Mouse (Mus musculus): ENCODE results near the gene Nme4. TPM values are rescaled to one million over a fixed set of nuclear protein-coding genes. Genes with fewer than 3 reads are reported as not detected.
A peak's percentile ranks its signal among the peaks of the same experiment; 100 is the strongest.

Nme4 gene
- polyA plus RNA-seq, 1 experiment from 2014 or later, result 68.2 TPM

- no peak overlapping the region for H3K4me3 ChIP-seq (ENCODE audit: low read depth, low read length)
- H3K9ac ChIP-seq (ENCODE audit: low read length), result no peak overlapping the region
- no peak overlapping the region for H3K4me2 ChIP-seq (ENCODE audit: low read depth)
- no peak overlapping the region for H3K27ac ChIP-seq (ENCODE audit: low read depth, low read length)
- peaks cover 10% of the 10 kb centered on the region for H3K36me3 ChIP-seq (ENCODE audit: control insufficient read depth, insufficient read depth, low read length)
- H3K9me3 ChIP-seq (ENCODE audit: control insufficient read depth, low read length), result no peaks in the 10 kb centered on the region
- no peaks in the 10 kb centered on the region for H3K4me1 ChIP-seq (ENCODE audit: control insufficient read depth, insufficient read depth, low read length)
- no peak for DNase-seq (ENCODE audit: low spot score)
- no peak for ATAC-seq (ENCODE audit: insufficient read depth, low FRiP score, low TSS enrichment)
- H3K27me3 ChIP-seq (ENCODE audit: control insufficient read depth, insufficient read depth, low read length), result no peaks in the 10 kb centered on the region
- WGBS, result 82% methylated on average over 18 of the region's 18 CpGs
These were observed 35.8 kb upstream of the Nme4 start for GRCm38 (mm10) chr17:26131062-26131732.

GRCm38 (mm10) chr17:26125226-26125625, 29.8 kb upstream of the Nme4 start:
- ATAC-seq (ENCODE audit: insufficient read depth, low FRiP score, low TSS enrichment) (no peak), DNase-seq (ENCODE audit: low spot score) (no peak)
- Histone ChIP-seq H3K4me2 (ENCODE audit: low read depth) (no peak overlapping the region), H3K4me3 (ENCODE audit: low read depth, low read length) (no peak overlapping the region), H3K9ac (ENCODE audit: low read length) (no peak overlapping the region), H3K4me1 (ENCODE audit: control insufficient read depth, insufficient read depth, low read length) (peaks cover 8% of the 10 kb centered on the region), H3K36me3 (ENCODE audit: control insufficient read depth, insufficient read depth, low read length) (peaks cover 10% of the 10 kb centered on the region), H3K9me3 (ENCODE audit: control insufficient read depth, low read length) (no peaks in the 10 kb centered on the region), H3K27ac (ENCODE audit: low read depth, low read length) (no peak overlapping the region), H3K27me3 (ENCODE audit: control insufficient read depth, insufficient read depth, low read length) (no peaks in the 10 kb centered on the region)
- 94% methylated on average over 10 of the region's 10 CpGs for WGBS

GRCm38 (mm10) chr17:26124560-26124959, 29.2 kb upstream of the Nme4 start:
- no peaks in the 10 kb centered on the region for H3K27me3 ChIP-seq (ENCODE audit: control insufficient read depth, insufficient read depth, low read length)
- peak overlapping the region; percentile 72 for H3K9ac ChIP-seq (ENCODE audit: low read length)
- peaks cover 8% of the 10 kb centered on the region for H3K4me1 ChIP-seq (ENCODE audit: control insufficient read depth, insufficient read depth, low read length)
- WGBS, result 87% methylated on average over 7 of the region's 7 CpGs
- peak overlapping the region; percentile 99 for H3K4me3 ChIP-seq (ENCODE audit: low read depth, low read length)
- ATAC-seq (ENCODE audit: insufficient read depth, low FRiP score, low TSS enrichment), result no peak
- H3K4me2 ChIP-seq (ENCODE audit: low read depth), result peak overlapping the region; percentile 80
- DNase-seq (ENCODE audit: low spot score), result no peak
- H3K27ac ChIP-seq (ENCODE audit: low read depth, low read length), result no peak overlapping the region
- H3K36me3 ChIP-seq (ENCODE audit: control insufficient read depth, insufficient read depth, low read length), result peaks cover 10% of the 10 kb centered on the region
- H3K9me3 ChIP-seq (ENCODE audit: control insufficient read depth, low read length), result no peaks in the 10 kb centered on the region

GRCm38 (mm10) chr17:26123267-26123684, 27.9 kb upstream of the Nme4 start, which contains the start of gene Mrpl28:
Gene Mrpl28, plus strand, starts transcription at chr17:26123500.
- H3K9ac ChIP-seq (ENCODE audit: low read length), result peak within 1 kb of the TSS; percentile 72
- H3K27me3 ChIP-seq (ENCODE audit: control insufficient read depth, insufficient read depth, low read length), result no peaks in the 10 kb centered on the region
- H3K36me3 ChIP-seq (ENCODE audit: control insufficient read depth, insufficient read depth, low read length), result peaks cover 7% of the 10 kb centered on the region
- under 1% methylated on average over 32 of the region's 32 CpGs for whole genome bisulfite sequencing
- H3K9me3 ChIP-seq (ENCODE audit: control insufficient read depth, low read length), result no peaks in the 10 kb centered on the region
- peak within 1 kb of the TSS; percentile 80 for H3K4me2 ChIP-seq (ENCODE audit: low read depth)
- peaks cover 8% of the 10 kb centered on the region for H3K4me1 ChIP-seq (ENCODE audit: control insufficient read depth, insufficient read depth, low read length)
- peak; percentile 95 for DNase-seq (ENCODE audit: low spot score)
- ATAC-seq (ENCODE audit: insufficient read depth, low FRiP score, low TSS enrichment), result peak; percentile 86
- H3K4me3 ChIP-seq (ENCODE audit: low read depth, low read length), result peak within 1 kb of the TSS; percentile 99
- H3K27ac ChIP-seq (ENCODE audit: low read depth, low read length), result no peak within 1 kb of the TSS

GRCm38 (mm10) chr17:26122431-26123140, 27.2 kb upstream of the Nme4 start:
- H3K9ac ChIP-seq (ENCODE audit: low read length), result no peak overlapping the region
- no peaks in the 10 kb centered on the region for H3K9me3 ChIP-seq (ENCODE audit: control insufficient read depth, low read length)
- no peak overlapping the region for H3K4me2 ChIP-seq (ENCODE audit: low read depth)
- peaks cover 8% of the 10 kb centered on the region for H3K4me1 ChIP-seq (ENCODE audit: control insufficient read depth, insufficient read depth, low read length)
- ATAC-seq (ENCODE audit: insufficient read depth, low FRiP score, low TSS enrichment), result peak; percentile 18; the same call in 1 of the 2 replicates
- peak; percentile 26 for DNase-seq (ENCODE audit: low spot score)
- 62% methylated on average over 5 of the region's 5 CpGs for WGBS
- no peak overlapping the region for H3K27ac ChIP-seq (ENCODE audit: low read depth, low read length)
- no peak overlapping the region; the same call in 1 of the 2 replicates for H3K4me3 ChIP-seq (ENCODE audit: low read depth, low read length)
- H3K36me3 ChIP-seq (ENCODE audit: control insufficient read depth, insufficient read depth, low read length), result peaks cover 6% of the 10 kb centered on the region
- no peaks in the 10 kb centered on the region for H3K27me3 ChIP-seq (ENCODE audit: control insufficient read depth, insufficient read depth, low read length)

- 58% methylated on average over 33 of the region's 33 CpGs for WGBS
These were observed 24.6 kb upstream of the Nme4 start for GRCm38 (mm10) chr17:26119766-26120710.

DNA sequence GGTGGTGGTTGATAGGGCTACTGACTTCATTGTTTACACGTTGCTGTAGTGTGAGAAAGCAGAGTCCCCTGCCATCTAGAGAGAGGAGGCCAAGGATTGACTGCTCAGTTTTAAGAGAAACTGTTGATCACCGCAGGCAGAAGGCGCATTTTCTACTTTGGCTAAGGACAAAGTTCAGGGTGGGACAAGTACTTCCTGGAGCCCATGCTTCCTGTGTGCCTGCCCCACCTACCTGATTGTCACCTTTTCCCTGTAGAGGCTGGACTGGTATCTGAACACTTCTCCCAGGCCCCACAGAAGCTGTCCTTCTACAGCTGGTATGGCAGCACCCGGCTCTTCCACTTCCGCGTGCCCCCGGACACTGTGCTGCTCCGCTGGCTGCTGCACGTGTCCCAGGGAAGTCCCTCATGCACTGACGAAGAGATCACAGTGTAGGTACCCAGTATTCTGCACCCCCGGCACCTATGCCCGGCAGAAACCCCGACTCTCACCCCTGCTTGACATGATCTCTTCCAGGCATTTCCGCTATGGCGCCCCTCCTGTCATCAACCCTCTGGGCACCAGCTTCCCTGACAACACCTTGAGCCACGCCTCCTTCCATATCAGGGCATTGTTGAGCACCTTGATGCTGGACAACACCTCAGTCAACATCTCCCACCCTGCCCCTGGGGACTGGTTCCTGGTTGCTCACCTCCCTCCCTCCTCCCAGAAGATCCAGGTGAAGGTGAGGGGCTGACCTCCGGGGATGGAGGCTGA, 21.3 kb upstream of the Nme4 start:
- Histone ChIP-seq H3K27ac (ENCODE audit: low read depth, low read length) (no peak overlapping the region), H3K4me2 (ENCODE audit: low read depth) (no peak overlapping the region), H3K4me3 (ENCODE audit: low read depth, low read length) (no peak overlapping the region), H3K4me1 (ENCODE audit: control insufficient read depth, insufficient read depth, low read length) (no peaks in the 10 kb centered on the region), H3K36me3 (ENCODE audit: control insufficient read depth, insufficient read depth, low read length) (no peaks in the 10 kb centered on the region), H3K9ac (ENCODE audit: low read length) (no peak overlapping the region), H3K9me3 (ENCODE audit: control insufficient read depth, low read length) (no peaks in the 10 kb centered on the region), H3K27me3 (ENCODE audit: control insufficient read depth, insufficient read depth, low read length) (peaks cover 32% of the 10 kb centered on the region)
- DNase-seq (ENCODE audit: low spot score) (no peak), ATAC-seq (ENCODE audit: insufficient read depth, low FRiP score, low TSS enrichment) (no peak)
- 88% methylated on average over 17 of the region's 17 CpGs for WGBS

More at GRCm38 (mm10) chr17:26119766-26120710, 24.6 kb upstream of the Nme4 start:
- H3K27ac ChIP-seq (ENCODE audit: low read depth, low read length), result no peak overlapping the region
- H3K4me3 ChIP-seq (ENCODE audit: low read depth, low read length), result no peak overlapping the region
- no peaks in the 10 kb centered on the region for H3K36me3 ChIP-seq (ENCODE audit: control insufficient read depth, insufficient read depth, low read length)
- H3K9ac ChIP-seq (ENCODE audit: low read length), result no peak overlapping the region
- peaks cover 8% of the 10 kb centered on the region for H3K4me1 ChIP-seq (ENCODE audit: control insufficient read depth, insufficient read depth, low read length)
- DNase-seq (ENCODE audit: low spot score) (peak; percentile 75), ATAC-seq (ENCODE audit: insufficient read depth, low FRiP score, low TSS enrichment) (no peak)
- H3K4me2 ChIP-seq (ENCODE audit: low read depth), result no peak overlapping the region
- no peaks in the 10 kb centered on the region for H3K9me3 ChIP-seq (ENCODE audit: control insufficient read depth, low read length)
- peaks cover 8% of the 10 kb centered on the region for H3K27me3 ChIP-seq (ENCODE audit: control insufficient read depth, insufficient read depth, low read length)

GRCm38 (mm10) chr17:26115956-26116487, 20.6 kb upstream of the Nme4 start:
- H3K36me3 ChIP-seq (ENCODE audit: control insufficient read depth, insufficient read depth, low read length), result no peaks in the 10 kb centered on the region
- no peak overlapping the region for H3K4me3 ChIP-seq (ENCODE audit: low read depth, low read length)
- WGBS, result 68% methylated on average over 3 of the region's 3 CpGs
- no peak overlapping the region for H3K27ac ChIP-seq (ENCODE audit: low read depth, low read length)
- no peak overlapping the region for H3K9ac ChIP-seq (ENCODE audit: low read length)
- H3K9me3 ChIP-seq (ENCODE audit: control insufficient read depth, low read length), result no peaks in the 10 kb centered on the region
- H3K4me1 ChIP-seq (ENCODE audit: control insufficient read depth, insufficient read depth, low read length), result no peaks in the 10 kb centered on the region
- no peak overlapping the region for H3K4me2 ChIP-seq (ENCODE audit: low read depth)
- ATAC-seq (ENCODE audit: insufficient read depth, low FRiP score, low TSS enrichment) (no peak), DNase-seq (ENCODE audit: low spot score) (no peak)
- H3K27me3 ChIP-seq (ENCODE audit: control insufficient read depth, insufficient read depth, low read length), result peaks cover 37% of the 10 kb centered on the region
